Mouse (Mus musculus) mature B cell (primary cell): ENCODE data around the gene Pde10a.

Experiments
- in situ Hi-C: fragments of 300-500 bp; cut with MboI; formaldehyde crosslinking; loops from 2 replicates; pipeline ENCODE4 v1.14.3; 2019

The Pde10a gene

DNA sequence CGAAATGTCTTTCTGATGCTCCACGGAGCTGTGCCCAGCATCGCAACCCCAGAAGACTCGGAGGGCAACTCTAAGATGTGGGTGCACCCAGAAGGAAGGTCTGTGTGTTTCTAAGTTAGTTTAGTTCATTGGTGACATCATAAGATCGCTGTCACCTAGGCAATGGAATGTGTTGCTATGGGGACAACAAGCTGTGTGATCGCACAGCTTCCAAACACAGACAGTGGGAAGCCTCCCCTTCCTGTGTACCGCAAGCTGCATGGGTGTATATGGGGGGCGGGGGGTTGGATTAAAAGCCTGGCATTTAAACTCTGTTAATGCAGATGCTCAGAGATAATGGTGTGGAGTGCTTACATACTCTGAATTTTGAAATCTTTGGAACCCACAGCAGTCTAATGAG lies 56.4 kb downstream of the Pde10a start:
- in situ Hi-C loops: no loop called here

DNA sequence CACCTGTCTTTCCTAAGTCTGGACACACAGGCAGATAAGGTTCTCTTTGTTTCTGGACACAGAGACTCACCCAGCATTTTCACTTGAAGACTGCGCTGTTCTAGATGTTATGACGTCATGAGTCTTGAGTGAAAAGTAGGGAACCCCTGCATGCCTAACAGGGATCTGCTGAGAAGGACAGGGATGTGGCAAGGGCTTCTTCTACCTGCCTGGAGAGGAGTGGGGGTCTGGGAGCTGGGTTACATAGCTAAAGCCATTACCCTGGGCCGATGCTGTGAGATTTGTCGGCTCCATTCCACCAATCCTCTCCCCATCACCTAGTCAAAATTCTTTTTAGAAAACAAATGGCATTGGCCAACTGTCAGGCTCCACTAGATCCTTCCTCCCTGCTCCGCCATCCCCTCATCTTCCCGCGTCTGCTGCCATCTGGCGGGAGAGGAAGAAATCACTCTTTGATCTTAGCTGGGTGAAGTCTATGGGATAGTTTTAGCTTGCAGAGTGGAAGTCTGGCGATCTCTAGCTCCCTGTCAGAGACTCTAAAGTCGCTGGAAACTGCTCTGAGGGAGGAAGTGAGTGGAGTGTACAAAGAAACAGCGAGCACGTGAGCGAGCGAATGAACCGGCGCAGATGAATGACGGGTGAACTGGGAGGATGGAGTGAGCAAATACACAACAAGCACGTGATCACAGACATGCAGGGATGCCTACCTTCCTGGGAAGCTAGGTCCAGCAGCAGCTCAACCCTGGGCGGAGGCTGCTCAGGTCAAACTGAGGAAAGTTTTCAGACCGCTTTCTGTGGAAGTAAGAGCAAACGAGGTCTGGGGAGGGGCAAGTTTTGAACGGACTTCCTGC lies 67.5 kb downstream of the Pde10a start:
- in situ Hi-C loops: no loop called here

DNA sequence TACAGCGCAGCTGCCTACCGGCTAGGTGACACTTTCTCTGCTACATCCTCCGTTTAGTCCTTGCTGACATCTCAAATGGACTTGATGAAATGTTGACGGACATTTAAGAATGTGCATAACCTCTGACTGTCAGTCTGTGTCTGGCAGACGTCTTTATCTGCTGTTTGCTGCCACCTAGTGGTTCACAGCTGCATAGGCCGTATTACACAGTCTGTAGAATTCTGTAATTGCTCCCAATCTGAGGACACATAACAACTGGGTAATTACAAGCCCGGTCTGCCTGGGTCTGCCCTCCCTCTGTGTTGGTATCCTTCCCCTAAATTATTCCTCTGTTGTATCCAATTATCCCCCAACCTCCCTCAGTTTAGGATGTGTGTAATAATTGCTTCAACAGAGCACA lies 72.6 kb downstream of the Pde10a start:
- in situ Hi-C loops: no loop called here

DNA sequence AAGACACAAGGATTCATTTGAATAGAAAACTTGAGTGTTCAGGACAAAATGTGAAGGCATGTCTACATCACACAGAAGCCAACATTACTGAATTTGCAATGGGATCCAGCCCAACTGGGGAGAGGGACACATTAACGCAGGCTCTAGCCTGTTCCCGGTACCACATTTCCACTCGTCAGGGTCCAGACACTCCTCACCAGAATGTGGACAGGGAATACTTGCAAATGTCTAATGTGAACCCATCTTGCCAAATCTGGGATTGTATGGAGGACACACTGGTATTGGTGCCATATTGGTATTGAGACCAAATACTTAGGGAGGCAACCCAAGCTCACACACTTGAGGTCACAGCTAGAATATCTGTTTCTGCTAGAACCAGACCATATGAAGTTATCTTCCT lies 77.8 kb downstream of the Pde10a start:
- in situ Hi-C loops: no loop called here

DNA sequence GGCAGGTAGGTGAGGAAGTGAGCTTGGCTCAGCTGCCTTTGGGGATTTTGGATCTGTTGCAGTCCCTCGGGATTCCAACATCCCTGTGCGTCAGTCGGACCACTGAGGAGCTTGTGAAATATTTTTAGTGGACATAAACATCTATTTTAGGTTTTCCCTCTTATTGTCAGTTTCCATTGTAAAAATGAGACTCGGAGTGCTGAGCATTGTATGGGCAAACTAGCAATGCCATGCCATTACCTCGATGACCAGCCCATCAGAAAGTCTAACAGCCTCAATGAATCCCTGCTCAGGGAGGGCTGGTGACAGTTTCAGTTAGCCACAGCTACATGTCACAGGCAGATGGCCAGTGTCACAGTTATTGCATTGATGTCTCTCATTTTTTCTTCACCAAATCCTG lies 80.7 kb downstream of the Pde10a start:
- in situ Hi-C loops: no loop called here

DNA sequence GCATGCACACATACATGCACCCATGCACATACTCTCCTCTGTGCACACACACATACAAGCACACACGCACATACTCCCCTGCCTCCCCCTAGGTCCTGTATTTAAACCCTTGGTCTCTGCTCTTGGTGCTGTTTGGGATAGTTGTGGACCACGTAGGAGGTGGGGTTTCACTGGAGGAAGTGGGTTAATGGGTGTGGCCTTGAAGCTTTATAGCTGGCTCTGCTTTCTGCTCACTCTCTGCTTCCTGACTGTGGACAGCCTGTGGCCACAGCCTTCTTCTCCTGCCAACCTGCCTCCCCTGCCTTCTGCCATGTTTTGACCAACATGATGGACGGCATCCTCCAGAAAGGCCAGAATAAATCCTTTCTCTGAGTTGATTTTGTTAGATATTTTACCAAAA lies 81.5 kb downstream of the Pde10a start:
- in situ Hi-C loops: no loop called here

DNA sequence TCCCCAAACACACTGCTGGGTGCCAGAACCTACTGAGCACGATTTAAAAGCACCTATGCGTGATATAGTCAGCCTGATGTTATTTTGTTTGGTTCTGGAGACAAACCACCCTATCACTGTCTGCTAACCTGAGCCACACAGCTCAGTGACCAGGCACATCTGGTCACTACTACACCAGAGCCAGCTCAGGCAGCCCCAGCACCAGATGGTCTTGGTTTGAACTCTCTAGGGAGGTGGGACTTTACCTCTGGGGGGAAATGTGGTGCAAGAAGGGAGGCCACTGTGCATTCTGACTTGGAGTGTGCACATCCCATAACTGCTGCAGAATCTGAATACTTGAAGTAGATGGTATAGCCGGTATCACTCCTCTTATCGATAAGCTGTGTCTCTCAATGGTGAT lies 86.7 kb downstream of the Pde10a start:
- in situ Hi-C loops: loop anchor here (10.0 kb wide), 1 partner anchor 323 kb away; no protein-coding TSS in a partner anchor

DNA sequence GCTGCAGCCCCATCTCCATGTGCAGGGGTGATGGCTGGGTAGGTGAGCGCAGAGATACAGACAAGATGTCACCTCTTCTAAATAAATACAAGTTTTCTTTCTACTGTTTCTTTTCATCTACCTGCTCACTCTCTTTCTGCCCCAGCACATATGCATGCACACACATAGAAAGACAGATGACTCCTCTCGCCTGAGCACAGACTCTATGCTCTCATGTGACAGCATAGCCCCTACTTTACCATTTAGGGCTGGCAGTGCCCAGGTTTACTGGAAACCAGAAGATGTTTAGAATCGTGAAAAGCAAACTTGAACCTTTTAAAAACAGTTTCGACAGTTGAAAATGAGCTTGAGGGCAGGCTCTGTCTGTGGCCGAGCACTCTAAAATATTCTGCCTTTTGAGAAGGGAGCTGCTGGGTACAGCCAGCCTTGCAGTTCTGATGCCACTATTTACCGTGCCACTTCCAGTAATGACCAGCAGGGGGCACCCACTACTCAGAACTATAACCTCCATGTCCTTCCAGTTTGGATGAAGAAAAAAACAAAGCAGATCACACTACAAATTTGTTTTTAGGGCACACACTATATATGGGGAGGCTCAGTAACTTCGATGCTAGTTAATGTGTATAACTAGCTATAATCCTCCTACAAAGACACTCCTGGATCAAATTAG lies 88.8 kb downstream of the Pde10a start:
- in situ Hi-C loops: loop anchor here (10.0 kb wide), 1 partner anchor 321 kb away; no protein-coding TSS in a partner anchor

DNA sequence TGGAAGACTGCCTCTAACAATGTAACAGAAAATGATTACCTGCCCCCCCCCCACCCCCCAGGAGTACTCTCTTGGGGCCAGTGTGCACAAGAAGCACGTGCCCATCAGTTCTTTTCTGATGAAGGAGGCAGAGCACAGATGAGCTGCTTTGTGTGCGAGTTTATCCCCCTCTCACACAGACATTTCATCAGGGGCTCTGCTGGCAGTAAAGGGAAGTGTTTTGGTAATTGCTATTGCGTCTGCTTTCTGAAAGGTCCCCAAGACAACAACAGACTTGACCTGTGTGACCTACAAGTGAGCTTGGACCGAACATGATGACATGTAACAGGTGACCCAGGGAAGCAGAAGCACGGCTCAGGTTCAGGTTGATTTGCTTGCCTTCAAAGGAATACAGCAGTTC lies 95.2 kb downstream of the Pde10a start:
- in situ Hi-C loops: no loop called here

DNA sequence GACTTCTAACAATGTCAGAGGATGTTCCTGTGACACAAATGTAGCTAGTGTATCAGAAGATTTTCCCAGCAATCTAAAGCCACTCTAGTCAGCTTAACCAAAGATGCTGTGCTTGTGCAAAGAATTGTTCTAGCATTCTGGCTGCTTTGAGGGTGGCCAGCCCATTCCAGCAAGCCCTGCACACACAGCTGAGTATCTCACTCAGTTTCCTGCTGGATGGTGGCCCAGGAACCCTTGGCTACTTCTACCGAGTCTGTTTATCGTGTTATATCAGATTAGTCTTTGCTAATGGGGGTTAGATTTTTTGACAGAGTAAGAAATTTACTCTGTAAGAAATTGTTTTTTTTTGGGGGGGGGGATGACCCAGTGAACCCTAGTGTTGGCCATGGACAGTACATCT lies 95.9 kb downstream of the Pde10a start:
- in situ Hi-C loops: no loop called here

DNA sequence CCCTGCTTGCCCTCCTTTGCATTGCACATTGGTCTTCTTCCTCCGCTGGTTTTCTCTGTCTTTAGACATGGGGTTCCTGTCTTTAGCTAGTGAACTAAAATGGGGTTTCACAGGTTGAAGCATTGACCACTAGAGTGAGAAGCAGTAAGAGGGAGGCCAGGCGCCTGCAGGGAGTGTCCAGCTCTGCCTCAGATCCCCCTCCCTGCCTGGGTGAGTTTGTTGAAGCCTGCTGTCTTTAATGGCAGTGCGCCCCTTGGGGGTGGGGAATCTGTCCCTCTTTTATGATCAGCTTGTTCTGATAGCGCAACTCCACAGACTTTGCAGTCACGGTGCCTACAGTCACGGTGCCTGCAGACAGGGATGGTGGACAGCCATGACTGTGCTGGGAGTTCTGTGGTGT lies 96.7 kb downstream of the Pde10a start:
- in situ Hi-C loops: no loop called here

DNA sequence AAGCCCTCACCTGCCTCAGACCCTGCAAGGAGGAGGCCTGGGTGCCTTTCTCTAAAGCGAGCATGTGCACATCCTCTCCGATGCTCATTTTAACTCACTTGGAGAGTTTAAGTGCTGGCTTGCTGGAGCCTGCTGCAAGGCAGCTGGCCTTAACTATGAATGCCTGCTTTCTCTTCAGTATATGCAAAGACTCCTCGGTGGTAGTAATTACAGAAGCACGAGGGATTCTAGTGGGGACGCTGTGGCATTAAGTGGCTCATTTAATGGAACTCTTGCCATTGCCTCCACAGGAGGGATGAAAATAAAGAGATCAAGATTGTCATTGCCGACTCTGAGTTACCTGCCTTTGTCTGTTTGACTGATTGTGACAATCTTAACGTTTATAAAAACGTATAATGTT lies 101.2 kb downstream of the Pde10a start:
- in situ Hi-C loops: no loop called here

DNA sequence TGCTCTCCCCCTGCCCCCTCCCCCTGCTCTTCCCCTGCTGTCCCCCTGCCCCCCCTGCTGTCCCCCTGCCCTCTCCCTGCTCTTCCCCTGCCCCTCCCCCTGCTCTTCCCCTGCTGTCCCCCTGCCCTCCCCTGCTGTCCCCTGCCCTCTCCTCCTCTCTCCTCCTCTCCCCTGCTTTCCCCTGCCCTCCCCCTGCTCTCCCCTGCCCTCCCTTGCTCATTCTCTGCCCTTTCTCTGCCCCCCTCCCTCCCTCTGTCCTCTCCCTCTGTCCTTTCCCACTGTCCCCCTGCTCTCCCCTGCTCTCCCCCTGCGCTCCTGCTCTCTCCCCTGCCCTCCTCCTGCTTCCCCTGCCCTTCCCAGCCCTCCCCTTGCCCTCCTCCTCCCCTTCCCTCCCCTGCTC lies 106.5 kb downstream of the Pde10a start:
- in situ Hi-C loops: no loop called here

DNA sequence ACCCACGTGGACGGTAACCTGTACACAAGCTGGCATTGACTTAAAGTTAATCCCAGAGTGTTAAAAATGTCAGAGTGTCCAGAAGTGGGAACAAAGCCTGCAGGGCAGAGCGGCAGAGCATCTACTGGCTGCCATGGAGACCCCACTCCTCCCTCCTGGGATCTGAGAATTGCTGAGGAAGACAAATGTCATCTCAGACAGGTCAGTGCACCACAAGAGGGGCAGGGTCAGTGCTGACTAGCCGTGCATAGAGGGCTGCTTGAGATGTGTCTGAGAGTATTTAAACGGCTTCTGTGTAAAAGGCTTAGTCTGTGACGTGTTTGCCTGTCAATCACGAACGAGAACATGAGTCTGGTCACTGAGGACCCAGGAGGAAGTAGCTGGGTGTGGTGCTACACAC lies 108.4 kb downstream of the Pde10a start:
- in situ Hi-C loops: no loop called here

DNA sequence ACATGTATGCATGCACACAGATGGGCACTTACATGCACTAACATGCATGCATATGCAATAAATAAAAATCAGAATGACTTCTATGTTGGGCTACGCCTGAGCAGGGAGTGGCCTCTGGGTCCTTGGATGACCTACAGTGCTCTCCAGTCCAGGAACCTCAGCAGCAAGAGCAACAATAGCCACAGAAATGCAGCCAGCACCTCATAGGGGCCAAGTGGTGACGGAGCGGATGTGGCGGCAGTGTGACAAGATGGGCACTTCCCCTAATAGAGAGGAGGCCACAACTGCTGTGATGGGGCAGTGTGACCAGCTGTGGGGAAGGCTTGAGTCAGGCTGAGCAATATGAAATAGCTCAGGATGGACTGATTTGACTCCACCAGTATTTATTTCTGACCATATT lies 109.3 kb downstream of the Pde10a start:
- in situ Hi-C loops: no loop called here

DNA sequence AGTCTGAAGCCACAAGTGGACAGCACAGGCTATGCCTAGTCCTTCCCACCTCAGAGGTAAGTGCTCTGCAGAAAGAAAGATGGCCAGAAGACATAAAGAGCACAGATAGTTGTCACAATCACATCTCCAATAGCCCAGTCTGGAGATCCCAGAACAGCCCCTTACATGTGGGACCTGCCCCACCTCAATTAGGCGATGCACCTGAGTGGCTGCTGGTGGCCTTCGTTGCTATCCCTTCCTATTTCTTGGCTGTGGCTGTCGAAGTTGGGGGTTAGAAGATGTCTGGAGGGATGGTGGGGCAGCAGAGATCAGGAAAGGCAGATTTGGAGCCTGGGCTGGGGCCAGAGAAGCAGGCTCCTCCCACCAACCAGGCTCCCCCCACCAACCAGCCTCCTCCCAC lies 111.1 kb downstream of the Pde10a start:
- in situ Hi-C loops: no loop called here

DNA sequence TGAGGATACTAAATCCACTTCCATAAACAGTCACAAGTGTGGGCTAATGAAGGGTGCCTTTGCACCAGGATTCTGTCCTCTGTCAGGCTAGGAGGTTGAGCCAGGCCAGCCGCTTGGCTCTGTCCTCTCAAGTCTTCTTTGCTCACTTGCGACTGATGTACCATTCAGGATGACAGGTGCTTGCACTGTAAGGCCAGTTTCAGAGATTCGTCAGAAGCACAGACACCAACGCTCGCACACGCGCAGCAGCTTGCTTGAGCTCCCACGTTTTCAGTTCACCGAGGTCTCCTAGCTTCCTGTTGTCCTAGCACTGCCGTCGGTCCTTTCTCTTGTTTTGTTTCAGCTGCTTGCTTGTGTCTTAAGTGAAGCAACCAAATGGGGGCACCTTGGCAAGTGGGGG lies 111.5 kb downstream of the Pde10a start:
- in situ Hi-C loops: no loop called here

DNA sequence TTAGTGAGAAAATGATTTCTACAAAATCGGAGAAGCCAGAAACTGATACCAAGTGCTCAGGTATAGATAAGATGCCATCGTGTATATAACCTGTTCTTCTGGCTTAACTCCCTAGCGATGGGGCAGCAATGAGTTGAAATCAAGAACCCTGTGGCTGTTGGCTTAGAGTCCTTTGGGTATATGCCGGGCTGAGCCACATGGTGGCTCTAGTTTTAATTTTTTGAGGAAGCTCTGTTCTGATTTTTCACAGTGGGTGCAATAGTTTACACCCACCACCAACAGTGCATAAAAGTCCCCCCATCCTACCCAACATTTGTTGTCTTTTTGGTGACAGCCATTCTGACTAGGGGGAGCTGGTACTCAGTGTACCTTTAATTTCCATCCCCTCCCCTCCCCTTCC lies 112.0 kb downstream of the Pde10a start:
- in situ Hi-C loops: no loop called here

DNA sequence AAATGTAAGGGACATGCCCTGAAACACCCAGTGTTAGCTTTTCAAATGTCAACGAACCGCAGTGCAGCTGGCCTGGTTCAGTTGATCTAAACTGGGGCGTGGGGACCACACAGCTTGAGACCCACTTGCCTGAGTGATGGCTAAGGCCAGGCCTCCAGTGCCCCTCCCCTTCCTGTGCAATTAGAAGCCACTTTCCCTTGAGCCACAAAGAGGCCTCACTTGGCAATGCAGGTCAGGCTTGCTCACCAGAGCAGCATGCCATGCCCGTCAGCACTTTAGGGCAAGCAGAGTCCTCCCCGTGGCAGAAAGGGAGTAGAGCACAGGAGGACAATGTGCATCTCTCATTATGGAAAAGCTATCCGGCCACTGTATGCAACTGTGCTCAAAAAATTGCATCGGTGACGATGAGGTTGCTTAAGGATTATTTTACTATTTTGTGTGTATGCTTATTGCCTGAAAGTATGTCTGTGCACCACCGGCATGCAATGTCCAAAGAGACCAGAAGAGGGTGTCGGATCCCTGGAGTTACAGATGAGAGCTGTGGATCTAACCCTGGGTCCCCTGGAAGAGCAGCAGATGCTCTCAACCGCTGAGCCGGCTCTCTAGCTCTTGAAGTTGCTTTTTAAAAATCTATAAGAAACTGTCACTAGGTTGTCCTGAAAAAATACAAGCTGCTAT lies 114.7 kb downstream of the Pde10a start:
- in situ Hi-C loops: no loop called here

DNA sequence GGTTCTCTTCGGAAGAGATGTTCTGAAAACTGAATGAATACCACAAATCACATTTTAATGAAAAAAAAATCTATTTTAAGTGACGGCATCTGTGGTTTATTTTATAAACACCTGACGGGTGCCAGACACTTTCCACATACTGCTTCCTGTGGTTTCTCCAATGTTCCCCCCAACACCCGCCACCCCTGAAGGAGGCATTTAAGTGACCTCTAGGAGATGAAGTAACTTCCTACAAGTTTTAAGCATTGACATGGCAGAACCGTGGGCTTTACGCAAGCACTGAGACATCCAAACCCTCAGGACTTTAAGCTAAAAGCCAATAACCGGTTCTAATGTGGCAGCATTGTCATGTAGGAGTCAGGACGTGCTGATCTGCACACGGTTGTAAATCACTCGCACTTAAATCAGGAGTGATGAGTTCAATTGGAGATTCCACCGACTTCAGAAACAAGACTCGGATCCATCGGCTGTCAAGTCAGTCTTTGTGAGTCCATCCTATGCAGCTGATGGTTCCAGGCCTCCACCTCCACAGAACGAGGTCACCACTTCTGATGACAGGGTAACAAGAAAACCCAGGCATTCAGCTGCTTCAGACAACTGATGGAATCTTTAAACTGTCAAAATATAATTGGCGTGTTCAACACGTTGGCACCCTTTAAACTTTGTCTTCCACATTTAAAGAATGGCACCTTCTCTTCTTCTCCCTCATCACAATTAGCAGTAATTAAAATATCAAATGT lies 115.7 kb downstream of the Pde10a start:
- in situ Hi-C loops: no loop called here

DNA sequence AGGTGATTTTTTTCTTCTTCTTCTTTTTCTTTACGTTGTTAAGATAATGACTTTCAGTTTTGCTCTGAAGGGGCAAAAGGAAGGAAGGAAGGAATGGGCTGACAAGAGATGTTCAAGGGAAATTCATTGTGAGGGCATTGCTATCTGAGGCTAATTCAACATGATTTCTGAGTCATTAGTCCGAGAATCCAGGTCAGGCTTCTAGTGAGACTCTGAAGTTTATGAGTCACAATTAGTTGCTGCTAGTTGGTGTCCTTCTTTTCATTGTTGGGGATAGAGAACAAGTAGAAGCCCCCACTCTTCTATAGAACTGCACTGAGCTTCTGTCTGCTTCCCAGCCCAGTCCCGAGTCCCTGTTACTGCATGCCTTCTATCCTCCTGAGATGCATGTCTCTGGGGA lies 116.3 kb downstream of the Pde10a start:
- in situ Hi-C loops: no loop called here

DNA sequence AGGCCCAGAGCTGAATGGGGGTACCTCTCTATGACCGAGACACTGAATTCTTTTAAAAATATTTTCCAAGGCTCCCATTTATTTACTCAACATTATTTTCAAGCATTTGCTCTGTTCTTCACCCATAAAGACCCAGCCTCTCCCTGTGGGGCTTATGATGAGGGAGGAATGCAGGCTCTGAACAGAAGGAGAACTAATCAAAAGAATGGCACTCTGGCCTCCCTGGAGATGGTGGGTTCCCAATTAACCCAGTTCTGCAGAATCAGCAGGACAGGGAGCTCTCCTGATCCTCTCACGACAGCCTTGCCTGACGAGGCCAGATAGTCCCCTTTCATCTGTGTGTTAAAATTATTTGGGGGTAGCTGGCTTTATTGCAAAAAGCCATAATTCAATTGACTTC lies 117.2 kb downstream of the Pde10a start:
- in situ Hi-C loops: no loop called here
